Mouse (Mus musculus) midbrain, embryonic 15.5 days (tissue): ENCODE measurements at regions not wholly inside any gene's neighbourhood (a gene's known extent, or its start where the extent isn't known, plus 50 kb on each side); places are given as distances from the start of the nearest gene placed in this dataset.

Experiments used
- ATAC-seq: fragments of 200-750 bp; cut with Nextera tagmentation; replicated peaks from 2 replicates; pipeline ENCODE4 v1.8.0; 2017; ENCODE audit warnings: moderate TSS enrichment
- H3K27ac ChIP-seq: fragments of 300-500 bp; sonication (generic); 2 replicates; pipeline ENCODE4 v1.5.1; 2015; ENCODE audit warnings: mild to moderate bottlenecking, inconsistent platforms
- H3K27me3 ChIP-seq: fragments of 300-500 bp; sonication (generic); replicated peaks from 2 replicates; pipeline ENCODE4 v1.6.1; 2015; ENCODE audit warnings: inconsistent platforms
- H3K36me3 ChIP-seq: fragments of 300-500 bp; sonication (generic); replicated peaks from 2 replicates; pipeline ENCODE4 v1.6.1; 2015; ENCODE audit warnings: inconsistent platforms
- H3K4me1 ChIP-seq: fragments of 300-500 bp; sonication (generic); 2 replicates; pipeline ENCODE4 v1.6.1; 2015; ENCODE audit warnings: inconsistent platforms
- H3K4me2 ChIP-seq: fragments of 300-500 bp; sonication (generic); 2 replicates; pipeline ENCODE4 v1.6.1; 2015; ENCODE audit warnings: inconsistent platforms, mild to moderate bottlenecking, moderate library complexity
- H3K4me3 ChIP-seq: fragments of 300-500 bp; sonication (generic); 2 replicates; pipeline ENCODE4 v1.5.1; 2015; ENCODE audit warnings: mild to moderate bottlenecking, inconsistent platforms
- H3K9ac ChIP-seq: fragments of 300-500 bp; sonication (generic); 2 replicates; pipeline ENCODE4 v1.6.1; 2015; ENCODE audit warnings: mild to moderate bottlenecking, inconsistent platforms
- H3K9me3 ChIP-seq: fragments of 300-500 bp; sonication (generic); 2 replicates; pipeline ENCODE4 v1.6.1; 2016; ENCODE audit warnings: inconsistent platforms
- WGBS: fragments of 180-500 bp; shearing (Covaris S2); methylation state at CpG from one replicate; pipeline ENCODE4 v1.1.7; 2015; ENCODE audit warnings: mixed read lengths; 5-methylcytosine and 5-hydroxymethylcytosine counted together

DNA sequence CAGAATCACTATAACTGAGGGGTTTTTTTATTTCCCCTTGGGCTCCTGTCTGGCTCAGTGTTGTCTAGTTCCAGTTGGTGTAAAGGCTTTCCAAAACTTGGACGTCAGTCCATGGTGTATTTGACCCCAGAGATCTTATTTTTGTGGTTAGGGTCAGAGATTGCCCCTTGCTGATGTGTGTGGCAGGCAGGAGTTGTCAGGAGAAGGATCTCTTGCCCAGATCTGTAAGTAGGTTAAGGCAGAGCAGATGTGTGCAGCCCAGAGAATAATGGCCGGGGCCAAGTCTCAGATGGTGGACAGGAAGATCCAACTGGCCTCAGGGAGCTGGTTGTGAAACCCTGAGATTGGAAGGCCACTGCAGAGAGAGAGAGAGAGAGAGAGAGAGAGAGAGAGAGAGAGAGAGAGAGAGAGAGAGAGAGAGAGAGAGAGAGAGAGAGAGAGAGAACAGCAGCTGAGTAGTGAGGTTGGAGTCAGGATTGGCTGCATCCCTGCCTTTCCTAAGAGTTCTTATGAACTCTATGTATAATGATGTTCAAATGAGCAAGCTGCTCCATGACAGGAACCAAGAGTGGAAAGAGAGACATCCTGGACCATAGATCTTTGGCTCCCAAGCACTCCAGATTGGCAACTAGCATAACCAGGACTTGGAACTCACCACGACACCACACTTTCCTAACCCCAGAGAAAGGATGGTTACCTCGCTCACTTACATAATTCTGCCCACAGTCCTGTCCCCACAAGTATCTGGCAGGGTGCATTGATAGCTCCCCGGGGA lies 479.9 kb downstream of the Gm826 start:
- H3K4me2 ChIP-seq: no peak overlapping the region
- ATAC-seq: no peak
- no peak overlapping the region for H3K9ac ChIP-seq
- no peak overlapping the region for H3K27ac ChIP-seq
- H3K27me3 ChIP-seq: no peaks in the 10 kb centered on the region
- no peaks in the 10 kb centered on the region for H3K9me3 ChIP-seq
- no peaks in the 10 kb centered on the region for H3K36me3 ChIP-seq
- no peak overlapping the region for H3K4me3 ChIP-seq
- no peaks in the 10 kb centered on the region for H3K4me1 ChIP-seq
- WGBS: 84% methylated on average over 5 of the region's 5 CpGs

GRCm38 (mm10) chr2:159852959-159853358 lies 481.0 kb downstream of the Gm826 start:
- H3K9me3 ChIP-seq: no peaks in the 10 kb centered on the region
- H3K27me3 ChIP-seq: no peaks in the 10 kb centered on the region
- no peak for ATAC-seq
- no peak overlapping the region for H3K9ac ChIP-seq
- no peaks in the 10 kb centered on the region for H3K4me1 ChIP-seq
- H3K27ac ChIP-seq: no peak overlapping the region
- no peak overlapping the region for H3K4me3 ChIP-seq
- WGBS: 84% methylated on average over 4 of the region's 4 CpGs
- no peaks in the 10 kb centered on the region for H3K36me3 ChIP-seq
- H3K4me2 ChIP-seq: no peak overlapping the region

- no peak overlapping the region for H3K4me2 ChIP-seq
- no peaks in the 10 kb centered on the region for H3K27me3 ChIP-seq
- H3K4me1 ChIP-seq: no peaks in the 10 kb centered on the region
- H3K36me3 ChIP-seq: no peaks in the 10 kb centered on the region
- H3K27ac ChIP-seq: no peak overlapping the region
- WGBS: 67% methylated on average over 7 of the region's 7 CpGs
- no peak overlapping the region for H3K4me3 ChIP-seq
- H3K9me3 ChIP-seq: no peaks in the 10 kb centered on the region
- ATAC-seq: no peak
- no peak overlapping the region for H3K9ac ChIP-seq
These were observed 501.4 kb downstream of the Gm826 start for GRCm38 (mm10) chr2:159832488-159833113.

GRCm38 (mm10) chr2:159826417-159826816 lies 507.5 kb downstream of the Gm826 start:
- Histone ChIP-seq H3K4me2 (no peak overlapping the region), H3K27ac (no peak overlapping the region), H3K9ac (no peak overlapping the region), H3K4me1 (no peaks in the 10 kb centered on the region), H3K27me3 (no peaks in the 10 kb centered on the region), H3K9me3 (no peaks in the 10 kb centered on the region), H3K4me3 (no peak overlapping the region), H3K36me3 (no peaks in the 10 kb centered on the region)
- WGBS: 89% methylated on average over 2 of the region's 2 CpGs
- ATAC-seq: no peak

- Histone ChIP-seq H3K36me3 (no peaks in the 10 kb centered on the region), H3K9me3 (no peaks in the 10 kb centered on the region), H3K27ac (no peak overlapping the region), H3K4me2 (no peak overlapping the region), H3K4me1 (no peaks in the 10 kb centered on the region), H3K27me3 (no peaks in the 10 kb centered on the region), H3K9ac (no peak overlapping the region), H3K4me3 (no peak overlapping the region)
- ATAC-seq: no peak
- WGBS: 78% methylated on average over 2 of the region's 2 CpGs
These were observed 515.4 kb downstream of the Gm826 start for GRCm38 (mm10) chr2:159818556-159818955.

DNA sequence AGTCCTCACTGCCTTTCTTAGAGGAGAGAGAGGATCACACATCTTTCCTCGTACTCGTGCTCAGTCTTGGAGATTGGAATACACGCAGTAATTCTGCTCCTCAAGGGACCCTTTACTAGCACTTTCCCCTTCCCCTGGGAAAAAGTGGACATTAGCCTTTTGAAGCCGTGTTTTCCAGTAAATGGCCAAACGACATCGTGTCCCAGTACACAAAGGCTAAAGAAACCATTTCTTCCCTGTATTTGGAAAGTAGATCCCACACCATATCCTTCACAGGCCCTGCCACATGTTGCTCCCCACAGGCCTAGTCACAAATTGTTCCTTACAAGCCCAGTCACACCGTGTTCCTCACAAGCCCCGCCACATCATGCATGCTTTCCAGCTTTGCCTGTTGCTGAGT lies 517.6 kb downstream of the Gm826 start:
- H3K36me3 ChIP-seq: no peaks in the 10 kb centered on the region
- H3K9me3 ChIP-seq: no peaks in the 10 kb centered on the region
- H3K4me2 ChIP-seq: no peak overlapping the region
- no peaks in the 10 kb centered on the region for H3K4me1 ChIP-seq
- no peak overlapping the region for H3K27ac ChIP-seq
- no peak overlapping the region for H3K9ac ChIP-seq
- no peak overlapping the region for H3K4me3 ChIP-seq
- WGBS: 90% methylated on average over 8 of the region's 8 CpGs
- H3K27me3 ChIP-seq: no peaks in the 10 kb centered on the region
- ATAC-seq: no peak
